Mouse (Mus musculus) central nervous system, embryonic 11.5 days (tissue): ENCODE measurements around the gene Fam24b. TPM values are rescaled to one million over a fixed set of nuclear protein-coding genes. Genes with fewer than 3 reads are reported as not detected.

ENCODE experiments used
- polyA plus RNA-seq: library from polyadenylated mRNA; depleted of rRNA; stranded (reverse); fragments of >200 nt; gene quantifications from 2 replicates; pipeline ENCODE4 v1.2.3, GENCODE M21; 2012; rRNA removed

The Fam24b gene
- polyA plus RNA-seq = 0.14 and 0.36 TPM in 2 replicates

GRCm38 (mm10) chr7:131329416-131329815 is at the start of gene Fam24b:
Gene Fam24b (minus strand): TSS chr7:131329516.

GRCm38 (mm10) chr7:131370648-131371469 is 41.5 kb upstream of the Fam24b start, which contains the start of gene Pstk:
Gene Pstk (plus strand): TSS chr7:131371141.

GRCm38 (mm10) chr7:131362615-131363300 is 33.4 kb upstream of the Fam24b start, which contains the start of gene 2310057M21Rik:
Gene 2310057M21Rik (minus strand): TSS chr7:131362759.

GRCm38 (mm10) chr7:131333564-131333963 is 4.2 kb upstream of the Fam24b start, which contains the start of gene Fam24a:
Gene Fam24a (plus strand): TSS chr7:131333864.

GRCm38 (mm10) chr7:131322192-131322591 is 7.1 kb downstream of the Fam24b start, which contains the start of gene Cuzd1:
Gene Cuzd1 (minus strand): TSS chr7:131322292.

Other genes with a start within 250 kb of the Fam24b start
- not detected in 2 replicates for gene 4933402N03Rik, start 183.2 kb downstream of the Fam24b start, polyA plus RNA-seq
- 0.01 and 0.02 TPM in 2 replicates for gene 5430419D17Rik, start 155.1 kb downstream of the Fam24b start, polyA plus RNA-seq
- 0.05 and 0.06 TPM in 2 replicates for gene Cuzd1, start 7.2 kb downstream of the Fam24b start, polyA plus RNA-seq
- not detected in 2 replicates for gene Fam24a, start 4.3 kb upstream of the Fam24b start, polyA plus RNA-seq
- 12.4 and 16.5 TPM in 2 replicates for gene 2310057M21Rik, start 33.2 kb upstream of the Fam24b start, polyA plus RNA-seq
- 55.8 and 72.8 TPM in 2 replicates for gene Pstk, start 41.6 kb upstream of the Fam24b start, polyA plus RNA-seq
- 21.9 and 30.7 TPM in 2 replicates for gene Ikzf5, start 81.0 kb upstream of the Fam24b start, polyA plus RNA-seq
- gene Acadsb, start 81.1 kb upstream of the Fam24b start, polyA plus RNA-seq = 19.4 and 25.1 TPM in 2 replicates
- gene Hmx3, start 213.4 kb upstream of the Fam24b start, polyA plus RNA-seq = 0.84 and 1.4 TPM in 2 replicates
- 0.38 and 1.0 TPM in 2 replicates for gene Hmx2, start 219.3 kb upstream of the Fam24b start, polyA plus RNA-seq
- 161 and 210 TPM in 2 replicates for gene Bub3, start 230.7 kb upstream of the Fam24b start, polyA plus RNA-seq